Mouse (Mus musculus): ENCODE results near the gene Bcl2l1. TPM values are rescaled to one million over a fixed set of nuclear protein-coding genes. Genes with fewer than 3 reads are reported as not detected.

Gene Bcl2l1
- polyA plus RNA-seq, 1 experiment from 2014 or later: 125 TPM

- H3K9me3 ChIP-seq (replicated peaks): no peaks in the 10 kb centered on the region
- H3K9ac ChIP-seq (replicated peaks): no peak overlapping the region
- H3K27me3 ChIP-seq (replicated peaks): no peaks in the 10 kb centered on the region
- no peak overlapping the region for H3K4me3 ChIP-seq (replicated peaks)
- no peak overlapping the region for H3K4me2 ChIP-seq
- H3K36me3 ChIP-seq: peaks cover 12% of the 10 kb centered on the region; the same call in 1 of the 2 replicates
- ATAC-seq (ENCODE audit: low FRiP score): no peak
- 97% methylated on average over 1 of the region's 1 CpGs for WGBS
- H3K27ac ChIP-seq (replicated peaks): no peak overlapping the region
- H3K4me1 ChIP-seq: peaks cover 85% of the 10 kb centered on the region
Observed at GRCm38 (mm10) chr2:152823770-152824169, 7.8 kb downstream of the Bcl2l1 start.

GRCm38 (mm10) chr2:152821566-152821965, 10.0 kb downstream of the Bcl2l1 start:
- Histone ChIP-seq H3K4me2 (0 out of 2 replicates have a peak overlapping the region, but pooled peaks have one; percentile 11), H3K9me3 (replicated peaks) (no peaks in the 10 kb centered on the region), H3K4me1 (peaks cover 85% of the 10 kb centered on the region), H3K27ac (replicated peaks) (peak overlapping the region; percentile 64; the same call in 1 of the 2 replicates), H3K9ac (replicated peaks) (no peak overlapping the region), H3K4me3 (replicated peaks) (no peak overlapping the region), H3K36me3 (peaks cover 6% of the 10 kb centered on the region; the same call in 1 of the 2 replicates), H3K27me3 (replicated peaks) (no peaks in the 10 kb centered on the region)
- no peak for ATAC-seq (ENCODE audit: low FRiP score)

- Histone ChIP-seq H3K27me3 (replicated peaks) (no peaks in the 10 kb centered on the region), H3K4me1 (peaks cover 83% of the 10 kb centered on the region), H3K9me3 (replicated peaks) (no peaks in the 10 kb centered on the region), H3K4me2 (0 out of 2 replicates have a peak overlapping the region, but pooled peaks have one; percentile 11), H3K36me3 (peaks cover 3% of the 10 kb centered on the region; the same call in 1 of the 2 replicates), H3K27ac (replicated peaks) (peak overlapping the region; percentile 64), H3K9ac (replicated peaks) (no peak overlapping the region), H3K4me3 (replicated peaks) (no peak overlapping the region)
- no peak for ATAC-seq (ENCODE audit: low FRiP score)
- WGBS: 58% methylated on average over 5 of the region's 5 CpGs
Observed at GRCm38 (mm10) chr2:152821023-152821422, 10.5 kb downstream of the Bcl2l1 start.

GRCm38 (mm10) chr2:152820369-152820768, 11.2 kb downstream of the Bcl2l1 start:
- Histone ChIP-seq H3K4me3 (replicated peaks) (no peak overlapping the region), H3K36me3 (peaks cover 3% of the 10 kb centered on the region; the same call in 1 of the 2 replicates), H3K27me3 (replicated peaks) (no peaks in the 10 kb centered on the region), H3K27ac (replicated peaks) (peak overlapping the region; percentile 64), H3K9me3 (replicated peaks) (no peaks in the 10 kb centered on the region), H3K4me2 (no peak overlapping the region), H3K9ac (replicated peaks) (no peak overlapping the region), H3K4me1 (peaks cover 76% of the 10 kb centered on the region)
- 12% methylated on average over 2 of the region's 2 CpGs for WGBS
- ATAC-seq (ENCODE audit: low FRiP score): no peak

- Histone ChIP-seq H3K4me2 (no peak overlapping the region), H3K27ac (replicated peaks) (peak overlapping the region; percentile 64), H3K36me3 (peaks cover 3% of the 10 kb centered on the region; the same call in 1 of the 2 replicates), H3K9ac (replicated peaks) (no peak overlapping the region), H3K4me3 (replicated peaks) (no peak overlapping the region), H3K9me3 (replicated peaks) (no peaks in the 10 kb centered on the region), H3K27me3 (replicated peaks) (no peaks in the 10 kb centered on the region), H3K4me1 (peaks cover 72% of the 10 kb centered on the region)
- 49% methylated on average over 4 of the region's 4 CpGs for WGBS
- no peak for ATAC-seq (ENCODE audit: low FRiP score)
Observed at GRCm38 (mm10) chr2:152819926-152820325, 11.6 kb downstream of the Bcl2l1 start.

GRCm38 (mm10) chr2:152819097-152819624, 12.4 kb downstream of the Bcl2l1 start:
- peaks cover 64% of the 10 kb centered on the region for H3K4me1 ChIP-seq
- no peak for ATAC-seq (ENCODE audit: low FRiP score)
- no peaks in the 10 kb centered on the region for H3K9me3 ChIP-seq (replicated peaks)

GRCm38 (mm10) chr2:152818679-152819078, 12.8 kb downstream of the Bcl2l1 start:
- no peak overlapping the region for H3K4me3 ChIP-seq (replicated peaks)
- no peak overlapping the region for H3K27ac ChIP-seq (replicated peaks)
- WGBS: 66% methylated on average over 5 of the region's 5 CpGs

More at GRCm38 (mm10) chr2:152819097-152819624, 12.4 kb downstream of the Bcl2l1 start:
- H3K27me3 ChIP-seq (replicated peaks): no peaks in the 10 kb centered on the region
- H3K9ac ChIP-seq (replicated peaks): no peak overlapping the region
- no peak overlapping the region for H3K4me3 ChIP-seq (replicated peaks)
- WGBS: 96% methylated on average over 3 of the region's 3 CpGs
- no peak overlapping the region for H3K27ac ChIP-seq (replicated peaks)
- H3K36me3 ChIP-seq: peaks cover 7% of the 10 kb centered on the region; the same call in 1 of the 2 replicates
- no peak overlapping the region for H3K4me2 ChIP-seq

GRCm38 (mm10) chr2:152817596-152818291, 13.8 kb downstream of the Bcl2l1 start:
- H3K9ac ChIP-seq (replicated peaks): no peak overlapping the region
- no peak overlapping the region for H3K4me2 ChIP-seq
- ATAC-seq (ENCODE audit: low FRiP score): peak; percentile 28; the same call in 1 of the 2 replicates
- H3K27ac ChIP-seq (replicated peaks): peak overlapping the region; percentile 23; the same call in 1 of the 2 replicates
- 44% methylated on average over 6 of the region's 6 CpGs for WGBS
- no peaks in the 10 kb centered on the region for H3K9me3 ChIP-seq (replicated peaks)
- peaks cover 58% of the 10 kb centered on the region for H3K4me1 ChIP-seq
- no peak overlapping the region for H3K4me3 ChIP-seq (replicated peaks)
- H3K36me3 ChIP-seq: peaks cover 7% of the 10 kb centered on the region; the same call in 1 of the 2 replicates
- no peaks in the 10 kb centered on the region for H3K27me3 ChIP-seq (replicated peaks)

More at GRCm38 (mm10) chr2:152818679-152819078, 12.8 kb downstream of the Bcl2l1 start:
- no peak overlapping the region for H3K4me2 ChIP-seq
- no peaks in the 10 kb centered on the region for H3K27me3 ChIP-seq (replicated peaks)
- peaks cover 60% of the 10 kb centered on the region for H3K4me1 ChIP-seq
- no peaks in the 10 kb centered on the region for H3K9me3 ChIP-seq (replicated peaks)
- no peak overlapping the region for H3K9ac ChIP-seq (replicated peaks)
- ATAC-seq (ENCODE audit: low FRiP score): no peak
- peaks cover 7% of the 10 kb centered on the region; the same call in 1 of the 2 replicates for H3K36me3 ChIP-seq

- Histone ChIP-seq H3K4me2 (no peak overlapping the region), H3K9me3 (replicated peaks) (no peaks in the 10 kb centered on the region), H3K36me3 (peaks cover 7% of the 10 kb centered on the region; the same call in 1 of the 2 replicates), H3K27me3 (replicated peaks) (no peaks in the 10 kb centered on the region), H3K4me3 (replicated peaks) (no peak overlapping the region), H3K9ac (replicated peaks) (no peak overlapping the region), H3K27ac (replicated peaks) (no peak overlapping the region), H3K4me1 (peaks cover 57% of the 10 kb centered on the region)
- WGBS: 89% methylated on average over 3 of the region's 3 CpGs
- ATAC-seq (ENCODE audit: low FRiP score): no peak
Observed at GRCm38 (mm10) chr2:152816657-152817348, 14.7 kb downstream of the Bcl2l1 start.

GRCm38 (mm10) chr2:152815879-152816656, 15.5 kb downstream of the Bcl2l1 start:
- Histone ChIP-seq H3K27ac (replicated peaks) (no peak overlapping the region), H3K4me1 (peaks cover 50% of the 10 kb centered on the region), H3K36me3 (peaks cover 4% of the 10 kb centered on the region; the same call in 1 of the 2 replicates), H3K27me3 (replicated peaks) (no peaks in the 10 kb centered on the region), H3K9me3 (replicated peaks) (no peaks in the 10 kb centered on the region), H3K9ac (replicated peaks) (no peak overlapping the region), H3K4me3 (replicated peaks) (no peak overlapping the region), H3K4me2 (no peak overlapping the region)
- 66% methylated on average over 7 of the region's 7 CpGs for WGBS
- no peak for ATAC-seq (ENCODE audit: low FRiP score)

Data from neural tube, embryonic 15.5 days (tissue).